Mouse (Mus musculus) MEL (cell line): Measurements from ENCODE around the gene Ubp1. TPM values are rescaled to one million over a fixed set of nuclear protein-coding genes. Genes with fewer than 3 reads are reported as not detected.
A peak's percentile ranks its signal among the peaks of the same experiment; 100 is the strongest.

Experiments used
- DNase-seq: peaks from one replicate; pipeline ENCODE4 v3.0.0; 2011; ENCODE audit warnings: low read depth, low spot score
- H3K27ac ChIP-seq: 2 replicates; pipeline ENCODE4 v1.5.1; 2012; ENCODE audit warnings: low read depth, mild to moderate bottlenecking, control low read depth, low read length, moderate library complexity; ENCODE audit not compliant: control insufficient read depth
- H3K27me3 ChIP-seq, 2 experiments: fragments of 150-350 bp in 1 of 2; sonication (generic) in 1 of 2; 2 replicates each; pipeline ENCODE4 v1.6.1; 2012; ENCODE audit warnings: low read length in 2 of 2, mild to moderate bottlenecking in 2 of 2, improper control_type of control experiment in 1 of 2, moderate library complexity in 1 of 2; ENCODE audit not compliant: insufficient read depth in 2 of 2, control insufficient read depth in 1 of 2
- H3K36me3 ChIP-seq, 2 experiments: 2 replicates each; pipeline ENCODE4 v1.6.1; 2012 to 2014; ENCODE audit warnings: low read length in 2 of 2, improper control_type of control experiment in 1 of 2, inconsistent platforms in 1 of 2, mild to moderate bottlenecking in 1 of 2; ENCODE audit not compliant: insufficient read depth in 2 of 2, control insufficient read depth in 1 of 2
- H3K4me1 ChIP-seq, 2 experiments: fragments of 150-350 bp in 1 of 2; sonication (generic) in 1 of 2; 2 replicates each; pipeline ENCODE4 v1.6.1; 2012; ENCODE audit warnings: low read length in 2 of 2, improper control_type of control experiment in 1 of 2, mild to moderate bottlenecking in 1 of 2; ENCODE audit not compliant: insufficient read depth in 2 of 2, control insufficient read depth in 1 of 2
- H3K4me3 ChIP-seq, 2 experiments: fragments of 150-350 bp in 1 of 2; sonication (generic) in 1 of 2; 2 replicates each; pipeline ENCODE4 v1.5.1; 2012; ENCODE audit warnings: low read depth in 2 of 2, low read length in 2 of 2, mild to moderate bottlenecking in 2 of 2, moderate library complexity in 2 of 2, control low read depth in 1 of 2, improper control_type of control experiment in 1 of 2; ENCODE audit not compliant: control insufficient read depth in 1 of 2, insufficient read depth in 1 of 2
- H3K79me2 ChIP-seq: 2 replicates; pipeline ENCODE4 v1.6.1; 2012; ENCODE audit warnings: mild to moderate bottlenecking, low read length, moderate library complexity; ENCODE audit not compliant: control insufficient read depth, poor library complexity, insufficient read depth
- H3K9ac ChIP-seq: 2 replicates; pipeline ENCODE4 v1.6.1; 2012; ENCODE audit warnings: low read depth, mild to moderate bottlenecking, control low read depth, low read length, moderate library complexity; ENCODE audit not compliant: control insufficient read depth, poor library complexity, severe bottlenecking
- H3K9me3 ChIP-seq: fragments of 150-350 bp; sonication (generic); replicated peaks from 2 replicates; pipeline ENCODE4 v1.6.1; 2012; ENCODE audit warnings: mild to moderate bottlenecking, low read length, improper control_type of control experiment, moderate library complexity; ENCODE audit not compliant: insufficient read depth
- BHLHE40 ChIP-seq: IDR thresholded peaks from 2 replicates; pipeline ENCODE4 v1.6.1; 2012; ENCODE audit warnings: low read depth, mild to moderate bottlenecking, inconsistent platforms, low read length, improper control_type of control experiment, borderline replicate concordance
- CHD1 ChIP-seq: IDR thresholded peaks from 2 replicates; pipeline ENCODE4 v1.6.1; 2012; ENCODE audit warnings: low read depth, mild to moderate bottlenecking, inconsistent platforms, low read length, improper control_type of control experiment
- CHD2 ChIP-seq: IDR thresholded peaks from 2 replicates; pipeline ENCODE4 v1.6.1; 2011; ENCODE audit warnings: low read length, improper control_type of control experiment
- CTCF ChIP-seq, 3 experiments: IDR thresholded peaks in 2 of 3; conservative IDR thresholded peaks in 1 of 3; 2 replicates each; pipeline ENCODE4 v1.5.1; 2011 to 2012; ENCODE audit warnings: low read length in 3 of 3, low read depth in 2 of 3, mild to moderate bottlenecking in 2 of 3, improper control_type of control experiment in 1 of 3, inconsistent platforms in 1 of 3, mixed read lengths in 1 of 3, moderate library complexity in 1 of 3; ENCODE audit not compliant: control insufficient read depth in 1 of 3, insufficient read depth in 1 of 3, poor library complexity in 1 of 3, severe bottlenecking in 1 of 3
- E2F4 ChIP-seq: IDR thresholded peaks from 2 replicates; pipeline ENCODE4 v1.6.1; 2011; ENCODE audit warnings: low read depth, low read length, improper control_type of control experiment, borderline replicate concordance
- EP300 ChIP-seq, 2 experiments: IDR thresholded peaks; 2 replicates each; pipeline ENCODE4 v1.6.1; 2011; ENCODE audit warnings: improper control_type of control experiment in 2 of 2, low read length in 2 of 2, low read depth in 1 of 2, mild to moderate bottlenecking in 1 of 2
- ETS1 ChIP-seq: IDR thresholded peaks from 2 replicates; pipeline ENCODE4 v1.6.1; 2012; ENCODE audit warnings: low read depth, mild to moderate bottlenecking, inconsistent platforms, low read length, improper control_type of control experiment, moderate library complexity
- GABPA ChIP-seq: IDR thresholded peaks from 2 replicates; pipeline ENCODE4 v1.6.1; 2012; ENCODE audit warnings: low read depth, mild to moderate bottlenecking, inconsistent platforms, low read length, improper control_type of control experiment, moderate library complexity
- GATA1 ChIP-seq: IDR thresholded peaks from 2 replicates; pipeline ENCODE4 v1.6.1; 2011; ENCODE audit warnings: low read depth, low read length, improper control_type of control experiment
- HCFC1 ChIP-seq: IDR thresholded peaks from 2 replicates; pipeline ENCODE4 v1.6.1; 2012; ENCODE audit warnings: low read depth, mild to moderate bottlenecking, inconsistent platforms, low read length, improper control_type of control experiment, moderate library complexity
- KAT2A ChIP-seq: conservative IDR thresholded peaks from 2 replicates; pipeline ENCODE4 v1.6.1; 2012; ENCODE audit warnings: low read depth, low read length, improper control_type of control experiment, inconsistent platforms
- MEF2A ChIP-seq: IDR thresholded peaks from 2 replicates; pipeline ENCODE4 v1.6.1; 2014; ENCODE audit warnings: low read depth, mild to moderate bottlenecking, inconsistent platforms, low read length, improper control_type of control experiment; ENCODE audit not compliant: poor library complexity, insufficient replicate concordance, severe bottlenecking; ENCODE audit errors: extremely low read depth
- MXI1 ChIP-seq: IDR thresholded peaks from 2 replicates; pipeline ENCODE4 v1.6.1; 2011; ENCODE audit warnings: mild to moderate bottlenecking, low read depth, low read length, improper control_type of control experiment
- MYB ChIP-seq: IDR thresholded peaks from 2 replicates; pipeline ENCODE4 v1.6.1; 2011; ENCODE audit warnings: mild to moderate bottlenecking, low read depth, low read length, improper control_type of control experiment
- MYC ChIP-seq: IDR thresholded peaks from 2 replicates; pipeline ENCODE4 v1.6.1; 2011; ENCODE audit warnings: low read depth, mild to moderate bottlenecking, low read length, improper control_type of control experiment, moderate library complexity
- NELFE ChIP-seq: IDR thresholded peaks from 2 replicates; pipeline ENCODE4 v1.6.1; 2011; ENCODE audit warnings: low read depth, low read length, improper control_type of control experiment
- POLR2A ChIP-seq, 2 experiments: IDR thresholded peaks; 2 replicates each; pipeline ENCODE4 v1.6.1; 2011 to 2012; ENCODE audit warnings: low read length in 2 of 2, mild to moderate bottlenecking in 2 of 2, control low read depth in 1 of 2, improper control_type of control experiment in 1 of 2, low read depth in 1 of 2, moderate library complexity in 1 of 2; ENCODE audit not compliant: control insufficient read depth in 1 of 2, insufficient read depth in 1 of 2, poor library complexity in 1 of 2
- POLR2AphosphoS2 ChIP-seq: IDR thresholded peaks from 2 replicates; pipeline ENCODE4 v1.6.1; 2011; ENCODE audit warnings: low read length, improper control_type of control experiment
- POLR2AphosphoS5 ChIP-seq: IDR thresholded peaks from 2 replicates; pipeline ENCODE4 v1.6.1; 2012; ENCODE audit warnings: low read depth, borderline replicate concordance, mild to moderate bottlenecking, inconsistent platforms, low read length, moderate library complexity, mixed read lengths
- RAD21 ChIP-seq: IDR thresholded peaks from 2 replicates; pipeline ENCODE4 v1.6.1; 2011; ENCODE audit warnings: mild to moderate bottlenecking, low read depth, low read length, improper control_type of control experiment
- RCOR1 ChIP-seq: IDR thresholded peaks from 2 replicates; pipeline ENCODE4 v1.6.1; 2012; ENCODE audit warnings: low read depth, mild to moderate bottlenecking, inconsistent platforms, low read length, improper control_type of control experiment
- SIN3A ChIP-seq: IDR thresholded peaks from 2 replicates; pipeline ENCODE4 v1.6.1; 2012; ENCODE audit warnings: low read length, improper control_type of control experiment, inconsistent platforms
- SMC3 ChIP-seq: IDR thresholded peaks from 2 replicates; pipeline ENCODE4 v1.6.1; 2011; ENCODE audit warnings: low read depth, low read length, improper control_type of control experiment
- TCF12 ChIP-seq: IDR thresholded peaks from 2 replicates; pipeline ENCODE4 v1.6.1; 2014; ENCODE audit warnings: low read depth, mild to moderate bottlenecking, inconsistent platforms, low read length, improper control_type of control experiment, moderate library complexity
- UBTF ChIP-seq: IDR thresholded peaks from 2 replicates; pipeline ENCODE4 v1.6.1; 2012; ENCODE audit warnings: low read depth, mild to moderate bottlenecking, inconsistent platforms, low read length, improper control_type of control experiment, moderate library complexity, borderline replicate concordance; ENCODE audit not compliant: insufficient read depth
- USF1 ChIP-seq: IDR thresholded peaks from 2 replicates; pipeline ENCODE4 v1.6.1; 2014; ENCODE audit warnings: low read depth, mild to moderate bottlenecking, inconsistent platforms, low read length, improper control_type of control experiment, moderate library complexity
- USF2 ChIP-seq, 2 experiments: IDR thresholded peaks; 2 replicates each; pipeline ENCODE4 v1.6.1; 2011 to 2012; ENCODE audit warnings: improper control_type of control experiment in 2 of 2, low read length in 2 of 2, borderline replicate concordance in 1 of 2, inconsistent platforms in 1 of 2, low read depth in 1 of 2, mild to moderate bottlenecking in 1 of 2; ENCODE audit not compliant: insufficient read depth in 1 of 2
- ZC3H11A ChIP-seq: IDR thresholded peaks from 2 replicates; pipeline ENCODE4 v1.6.1; 2012; ENCODE audit warnings: low read depth, mild to moderate bottlenecking, inconsistent platforms, low read length, improper control_type of control experiment
- ZKSCAN1 ChIP-seq: IDR thresholded peaks from 2 replicates; pipeline ENCODE4 v1.6.1; 2012; ENCODE audit warnings: low read depth, mild to moderate bottlenecking, inconsistent platforms, low read length, improper control_type of control experiment, moderate library complexity
- ZMIZ1 ChIP-seq: IDR thresholded peaks from 2 replicates; pipeline ENCODE4 v1.6.1; 2012; ENCODE audit warnings: low read depth, mild to moderate bottlenecking, inconsistent platforms, low read length, improper control_type of control experiment, moderate library complexity
- ZNF384 ChIP-seq: IDR thresholded peaks from 2 replicates; pipeline ENCODE4 v1.6.1; 2012; ENCODE audit warnings: low read depth, mild to moderate bottlenecking, inconsistent platforms, low read length, improper control_type of control experiment
- polyA plus RNA-seq, 2 experiments: library from polyadenylated mRNA; stranded (reverse) in 1 of 2; unstranded in 1 of 2; fragments of >175 nt in 1 of 2; fragments of >200 nt in 1 of 2; gene quantifications; 2 replicates each; pipeline versions ENCODE4 v1.2.1 to v1.2.4; 2012; ENCODE audit warnings: low replicate concordance in 2 of 2, low read depth in 1 of 2; ENCODE audit not compliant: insufficient read length in 2 of 2, insufficient read depth in 1 of 2, missing spikeins in 1 of 2
- total RNA-seq: library from RNA; depleted of rRNA; stranded (reverse); fragments of 300-350 nt; gene quantifications from 2 replicates; pipeline ENCODE4 v1.2.3, GENCODE M21; 2012

The Ubp1 gene
- total and polyA plus RNA-seq, 3 experiments: 46.4 to 95.5 (median 60.8) TPM

GRCm38 (mm10) chr9:113964415-113964814 is 33.7 kb downstream of the Ubp1 start:
- no peak for TF ChIP-seq CHD2
- TF ChIP-seq SMC3: no peak
- TF ChIP-seq ETS1: no peak
- TF ChIP-seq EP300 (IDR thresholded peaks at IDR 0.05; ENCODE audit: low read depth in 1 of 2, low read length in 2 of 2): no peak
- no peak for TF ChIP-seq ZNF384
- TF ChIP-seq MEF2A: no peak
- no peak for TF ChIP-seq UBTF
- TF ChIP-seq ZC3H11A: no peak
- no peak for TF ChIP-seq RCOR1
- peaks cover 31 to 34% of the 10 kb centered on the region in 2 experiments for H3K4me1 ChIP-seq
- H3K9ac ChIP-seq: no peak overlapping the region
- H3K27me3 ChIP-seq: no peaks in the 10 kb centered on the region
- no peak for DNase-seq
- H3K27ac ChIP-seq: no peak overlapping the region
- no peaks in the 10 kb centered on the region for H3K79me2 ChIP-seq
- H3K36me3 ChIP-seq: peaks cover 42 to 45% of the 10 kb centered on the region in 2 experiments
- no peaks in the 10 kb centered on the region for H3K9me3 ChIP-seq
- no peak overlapping the region for H3K4me3 ChIP-seq

DNA sequence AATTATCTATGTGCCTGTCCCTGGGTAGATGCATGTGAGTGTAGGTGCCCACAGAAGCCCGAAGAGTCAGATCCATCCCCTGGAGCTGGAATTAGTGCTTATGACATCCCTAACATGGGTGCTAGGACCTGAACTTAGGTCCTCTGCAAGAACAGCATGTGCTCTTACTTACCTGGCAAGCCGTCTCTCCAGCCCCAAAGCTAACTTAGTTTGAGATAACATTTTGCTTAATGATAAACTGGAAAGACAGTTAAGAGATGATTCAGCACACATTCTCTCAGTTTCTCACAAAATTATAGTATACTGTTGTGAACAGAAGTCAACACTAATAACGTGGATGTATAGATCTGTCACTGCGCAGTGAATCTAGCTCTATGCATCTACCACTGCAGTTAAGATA is 36.1 kb downstream of the Ubp1 start:
- Histone ChIP-seq H3K4me3 (no peak overlapping the region), H3K27ac (peak overlapping the region; percentile 42), H3K79me2 (no peaks in the 10 kb centered on the region), H3K9me3 (no peaks in the 10 kb centered on the region), H3K27me3 (no peaks in the 10 kb centered on the region), H3K36me3 (peaks cover 47 to 51% of the 10 kb centered on the region in 2 experiments), H3K4me1 (peaks cover 33 to 38% of the 10 kb centered on the region in 2 experiments), H3K9ac (no peak overlapping the region)
- peak; percentile 33 for DNase-seq
- no peak for TF ChIP-seq POLR2AphosphoS5
- no peak for TF ChIP-seq ZNF384
- TF ChIP-seq KAT2A: no peak
- TF ChIP-seq MYB: peak; percentile 17; the same call in 1 of the 2 replicates
- TF ChIP-seq UBTF: no peak
- TF ChIP-seq ZMIZ1: no peak
- TF ChIP-seq GABPA: 0 out of 2 replicates have a peak, but pooled peaks have one; percentile 47
- TF ChIP-seq CHD1: no peak
- no peak for TF ChIP-seq ZC3H11A
- 0 out of 2 replicates have a peak, but pooled peaks have one; percentile 44 for TF ChIP-seq GATA1
- no peak for TF ChIP-seq ZKSCAN1
- no peak for TF ChIP-seq RAD21
- no peak for TF ChIP-seq POLR2AphosphoS2
- TF ChIP-seq ETS1: peak; percentile 65
- no peak for TF ChIP-seq USF1
- TF ChIP-seq MXI1: no peak
- no peak for TF ChIP-seq CTCF (IDR thresholded peaks at IDR 0.05 in 2 of 3, conservative IDR thresholded peaks at IDR 0.05 in 1 of 3; ENCODE audit: control insufficient read depth in 1 of 3, insufficient read depth in 1 of 3, low read depth in 2 of 3, low read length in 3 of 3, poor library complexity in 1 of 3, severe bottlenecking in 1 of 3)
- TF ChIP-seq USF2 (IDR thresholded peaks at IDR 0.05; ENCODE audit: borderline replicate concordance in 1 of 2, insufficient read depth in 1 of 2, low read depth in 1 of 2, low read length in 2 of 2): no peak
- no peak for TF ChIP-seq CHD2
- TF ChIP-seq MYC: no peak
- TF ChIP-seq NELFE: no peak
- TF ChIP-seq HCFC1: no peak
- TF ChIP-seq E2F4: no peak
- no peak for TF ChIP-seq POLR2A (IDR thresholded peaks at IDR 0.05; ENCODE audit: control insufficient read depth in 1 of 2, insufficient read depth in 1 of 2, low read depth in 1 of 2, low read length in 2 of 2, poor library complexity in 1 of 2)
- TF ChIP-seq BHLHE40: no peak
- TF ChIP-seq SIN3A: no peak
- peak; percentile 66 for TF ChIP-seq TCF12
- no peak for TF ChIP-seq RCOR1
